Mouse (Mus musculus) heart, embryonic 10.5 days (tissue): ENCODE measurements at regions not wholly inside any gene's neighbourhood (a gene's known extent, or its start where the extent isn't known, plus 50 kb on each side); places are given as distances from the start of the nearest gene placed in this dataset.

Experiments used
- DNase-seq: peaks from one replicate; pipeline ENCODE4 v3.0.0-alpha.2; 2017; ENCODE audit warnings: low spot score
- H3K27ac ChIP-seq: fragments of 300-500 bp; sonication (generic); 2 replicates; pipeline ENCODE4 v1.5.1; 2016; ENCODE audit warnings: mild to moderate bottlenecking
- H3K27me3 ChIP-seq: fragments of 300-500 bp; sonication (generic); 2 replicates; pipeline ENCODE4 v1.6.1; 2016; ENCODE audit warnings: mild to moderate bottlenecking; ENCODE audit not compliant: poor library complexity, insufficient read depth, severe bottlenecking
- H3K36me3 ChIP-seq: fragments of 300-500 bp; sonication (generic); 2 replicates; pipeline ENCODE4 v1.6.1; 2016; ENCODE audit warnings: mild to moderate bottlenecking, moderate library complexity
- H3K4me1 ChIP-seq: fragments of 300-500 bp; sonication (generic); 2 replicates; pipeline ENCODE4 v1.6.1; 2016; ENCODE audit warnings: mild to moderate bottlenecking
- H3K4me3 ChIP-seq: fragments of 300-500 bp; sonication (generic); 2 replicates; pipeline ENCODE4 v1.5.1; 2016; ENCODE audit warnings: mild to moderate bottlenecking, moderate library complexity
- H3K9me3 ChIP-seq: fragments of 300-500 bp; sonication (generic); 2 replicates; pipeline ENCODE4 v1.6.1; 2016; ENCODE audit warnings: mild to moderate bottlenecking, moderate library complexity
- WGBS: fragments of 180-500 bp; shearing (Covaris S2); methylation state at CpG from one replicate; pipeline ENCODE4 v1.1.7; 2016; 5-methylcytosine and 5-hydroxymethylcytosine counted together

DNA sequence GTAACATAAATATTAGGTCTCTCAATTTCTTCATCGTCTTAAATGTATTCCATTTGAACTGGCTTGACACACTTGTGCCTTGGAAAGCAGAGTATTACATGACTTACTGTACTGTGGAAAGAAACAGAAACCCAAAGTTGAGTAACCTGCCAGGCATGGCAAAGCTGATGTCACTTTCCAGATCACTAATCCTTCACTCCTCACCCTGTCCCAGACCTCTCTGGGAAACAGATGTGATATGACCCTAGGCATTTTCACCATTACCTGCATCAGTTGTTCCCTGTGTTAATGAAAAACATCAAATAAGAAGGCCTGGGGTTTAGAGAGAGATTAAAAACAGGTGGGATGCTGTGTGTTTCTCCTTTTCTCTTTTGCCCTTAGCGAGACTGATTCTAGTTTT is 161.4 kb upstream of the Gm10192 start:
- no peak for DNase-seq
- no peaks in the 10 kb centered on the region for H3K27me3 ChIP-seq
- H3K4me1 ChIP-seq, result no peaks in the 10 kb centered on the region
- 71% methylated on average over 2 of the region's 2 CpGs for WGBS
- no peak overlapping the region for H3K4me3 ChIP-seq
- no peak overlapping the region for H3K27ac ChIP-seq
- no peaks in the 10 kb centered on the region for H3K9me3 ChIP-seq
- H3K36me3 ChIP-seq, result no peaks in the 10 kb centered on the region

DNA sequence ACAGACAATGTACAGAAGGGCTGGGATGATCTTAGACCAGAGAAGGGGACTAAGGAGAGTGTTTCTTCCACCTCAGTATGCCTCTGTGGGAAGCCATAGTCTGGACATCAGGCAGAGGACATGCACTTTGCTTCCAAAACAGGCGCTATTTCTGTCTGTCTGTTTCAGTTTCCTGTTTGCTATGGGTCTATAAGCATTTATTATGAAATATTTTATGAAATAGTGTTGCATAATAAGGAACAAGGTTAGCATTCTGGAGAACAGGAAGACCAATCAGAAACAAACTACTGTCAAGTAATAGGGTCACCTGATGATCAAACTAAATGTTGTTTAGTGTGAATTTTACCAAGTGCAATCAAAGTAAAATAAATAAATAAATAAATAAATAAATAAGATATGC is 160.4 kb upstream of the Gm10192 start:
- Histone ChIP-seq H3K4me1 (no peaks in the 10 kb centered on the region), H3K36me3 (no peaks in the 10 kb centered on the region), H3K27ac (no peak overlapping the region), H3K27me3 (no peaks in the 10 kb centered on the region), H3K9me3 (no peaks in the 10 kb centered on the region), H3K4me3 (no peak overlapping the region)
- WGBS, result 85% methylated on average over 1 of the region's 1 CpGs
- DNase-seq, result no peak
